Mouse (Mus musculus) stomach, postnatal 0 days (tissue): Measurements from ENCODE around the gene Nup35. TPM values are rescaled to one million over a fixed set of nuclear protein-coding genes. Genes with fewer than 3 reads are reported as not detected.

Experiments used
- ATAC-seq: fragments of 200-750 bp; cut with Nextera tagmentation; 2 replicates; pipeline ENCODE4 v1.8.0; 2017; ENCODE audit not compliant: low FRiP score, low TSS enrichment
- DNase-seq: peaks from one replicate; pipeline ENCODE4 v3.0.0-alpha.2; 2016; ENCODE audit warnings: low spot score
- H3K27ac ChIP-seq: fragments of 300-500 bp; sonication (generic); replicated peaks from 2 replicates; pipeline ENCODE4 v1.5.1; 2014; ENCODE audit warnings: mild to moderate bottlenecking, control low read depth
- H3K27me3 ChIP-seq: fragments of 300-500 bp; sonication (generic); 2 replicates; pipeline ENCODE4 v1.6.1; 2014; ENCODE audit warnings: low read length; ENCODE audit not compliant: control insufficient read depth, insufficient read depth
- H3K36me3 ChIP-seq: fragments of 300-500 bp; sonication (generic); 2 replicates; pipeline ENCODE4 v1.6.1; 2014; ENCODE audit warnings: low read length, mixed read lengths; ENCODE audit not compliant: control insufficient read depth, insufficient read depth
- H3K4me1 ChIP-seq: fragments of 300-500 bp; sonication (generic); replicated peaks from 2 replicates; pipeline ENCODE4 v1.6.1; 2014; ENCODE audit warnings: antibody characterized with exemption; ENCODE audit not compliant: control insufficient read depth, insufficient read depth
- H3K4me2 ChIP-seq: fragments of 300-500 bp; sonication (generic); replicated peaks from 2 replicates; pipeline ENCODE4 v1.6.1; 2014; ENCODE audit warnings: low read depth, mild to moderate bottlenecking, control low read depth, moderate library complexity
- H3K4me3 ChIP-seq: fragments of 300-500 bp; sonication (generic); 2 replicates; pipeline ENCODE4 v1.5.1; 2014; ENCODE audit warnings: low read depth, low read length, control low read depth
- H3K9ac ChIP-seq: fragments of 300-500 bp; sonication (generic); 2 replicates; pipeline ENCODE4 v1.6.1; 2014; ENCODE audit warnings: mild to moderate bottlenecking, low read length, control low read depth, mixed read lengths
- H3K9me3 ChIP-seq: fragments of 300-500 bp; sonication (generic); 2 replicates; pipeline ENCODE4 v1.6.1; 2016; ENCODE audit warnings: low read length; ENCODE audit not compliant: control insufficient read depth
- CTCF ChIP-seq: IDR thresholded peaks from 2 replicates; pipeline ENCODE4 v1.5.1; 2016; ENCODE audit warnings: antibody characterized with exemption, low read depth, mild to moderate bottlenecking, moderate library complexity
- EP300 ChIP-seq: optimal IDR thresholded peaks from 2 replicates; pipeline ENCODE3; 2016; ENCODE audit warnings: antibody characterized with exemption
- WGBS: fragments of 180-500 bp; shearing (Covaris S2); extraction: QIAGEN DNeasy Blood & Tissue Kit; methylation state at CpG from one replicate; pipeline ENCODE4 v1.1.7; 2014; 5-methylcytosine and 5-hydroxymethylcytosine counted together
- microRNA counts: library from miRNA; unstranded; fragments of <30 nt; microRNA quantifications from one replicate; lab custom pipeline; 2015
- microRNA-seq: library from miRNA; unstranded; fragments of <30 nt; microRNA quantifications from one replicate; pipeline ENCODE4, GENCODE M21; 2016
- polyA plus RNA-seq: library from polyadenylated mRNA; unstranded; fragments of >200 nt; fragmentation: Nextera tagmentation; extraction: Ambion mirVana; gene quantifications from 2 replicates; pipeline ENCODE4 v1.2.1, GENCODE M21; 2015

The Nup35 gene
- polyA plus RNA-seq, 1 experiment from 2014 or later: 17.1 TPM

- H3K4me2 ChIP-seq: no peak overlapping the region
- TF ChIP-seq EP300 (no peak), CTCF (no peak)
- no peaks in the 10 kb centered on the region for H3K36me3 ChIP-seq
- H3K4me1 ChIP-seq: no peaks in the 10 kb centered on the region
- H3K9me3 ChIP-seq: no peaks in the 10 kb centered on the region
- H3K9ac ChIP-seq: no peak overlapping the region
- no peaks in the 10 kb centered on the region for H3K27me3 ChIP-seq
- ATAC-seq (no peak), DNase-seq (no peak)
- WGBS: 82% methylated on average over 6 of the region's 6 CpGs
- H3K27ac ChIP-seq: no peak overlapping the region
- no peak overlapping the region for H3K4me3 ChIP-seq
Observed at GRCm38 (mm10) chr2:80683727-80684239, 66.7 kb downstream of the Nup35 start.

GRCm38 (mm10) chr2:80684396-80685071 lies 67.5 kb downstream of the Nup35 start:
- WGBS: 72% methylated on average over 6 of the region's 6 CpGs
- DNase-seq (no peak), ATAC-seq (no peak)
- Histone ChIP-seq H3K4me3 (no peak overlapping the region), H3K4me2 (no peak overlapping the region), H3K9me3 (no peaks in the 10 kb centered on the region), H3K4me1 (no peaks in the 10 kb centered on the region), H3K27ac (no peak overlapping the region), H3K9ac (no peak overlapping the region), H3K27me3 (no peaks in the 10 kb centered on the region), H3K36me3 (no peaks in the 10 kb centered on the region)
- no peak for TF ChIP-seq EP300

GRCm38 (mm10) chr2:80688261-80688660 lies 71.2 kb downstream of the Nup35 start:
- Histone ChIP-seq H3K9ac (no peak overlapping the region), H3K9me3 (no peaks in the 10 kb centered on the region), H3K27me3 (no peaks in the 10 kb centered on the region), H3K4me3 (no peak overlapping the region), H3K27ac (no peak overlapping the region), H3K36me3 (no peaks in the 10 kb centered on the region), H3K4me2 (no peak overlapping the region), H3K4me1 (no peaks in the 10 kb centered on the region)
- WGBS: 32% methylated on average over 4 of the region's 4 CpGs
- DNase-seq (no peak), ATAC-seq (no peak)
- TF ChIP-seq EP300 (no peak), CTCF (no peak)

GRCm38 (mm10) chr2:80707429-80707828 lies 90.4 kb downstream of the Nup35 start:
- Histone ChIP-seq H3K27ac (no peak overlapping the region), H3K9ac (no peak overlapping the region), H3K4me1 (no peaks in the 10 kb centered on the region), H3K27me3 (no peaks in the 10 kb centered on the region), H3K4me2 (no peak overlapping the region), H3K4me3 (no peak overlapping the region), H3K36me3 (no peaks in the 10 kb centered on the region), H3K9me3 (no peaks in the 10 kb centered on the region)
- TF ChIP-seq EP300: no peak
- peak; percentile 48 for TF ChIP-seq CTCF
- DNase-seq: no peak
- 79% methylated on average over 1 of the region's 1 CpGs for WGBS
- no peak for ATAC-seq

MicroRNAs within 50 kb of the gene (microRNA counts, 519-probe panel; counts per million panel counts)
- not detected for microRNA mmu-miR-684 (lab: Ali Mortazavi, UCI)

Small RNA genes lying within 50 kb of the gene (microRNA-seq; reads per million reads assigned to microRNA genes)
- gene Mir684-1: not detected

Other genes with a start within 250 kb of the Nup35 start
- 1.1 and 1.6 TPM in 2 replicates for gene Frzb, start 169.6 kb upstream of the Nup35 start, polyA plus RNA-seq
- 51.0 and 51.6 TPM in 2 replicates for gene Nckap1, start 35.9 kb upstream of the Nup35 start, polyA plus RNA-seq
- 10.2 and 10.3 TPM in 2 replicates for gene Dusp19, start 191 bp upstream of the Nup35 start, polyA plus RNA-seq